Mouse (Mus musculus) megakaryocyte progenitor cell, adult 5-6 weeks (primary cell): ENCODE data around the gene Fndc3a. TPM values are rescaled to one million over a fixed set of nuclear protein-coding genes. Genes with fewer than 3 reads are reported as not detected.
A peak's percentile ranks its signal among the peaks of the same experiment; 100 is the strongest.

Experiments used
- ATAC-seq: replicated peaks from 2 replicates; pipeline ENCODE4 v1.8.0; 2016; ENCODE audit warnings: mild to moderate bottlenecking, moderate TSS enrichment, inconsistent platforms; ENCODE audit not compliant: poor library complexity
- total RNA-seq, 2 experiments: library from RNA; stranded (forward) in 1 of 2; stranded (reverse) in 1 of 2; fragments of 157-497, 149-512 nt in 1 of 2; fragments of 200-1000 nt in 1 of 2; gene quantifications; 2 replicates each; pipeline versions ENCODE4 v1.2.3 to v1.2.4; 2015 to 2017

Fndc3a gene
- total RNA-seq, 2 experiments from 2014 or later, result 36.0 to 52.9 TPM

- ATAC-seq, result peak; percentile 54; the same call in 1 of the 2 replicates
Observed at GRCm38 (mm10) chr14:72563941-72564340, 145.9 kb downstream of the Fndc3a start.

GRCm38 (mm10) chr14:72558795-72559194 is 151.0 kb downstream of the Fndc3a start:
- no peak for ATAC-seq

GRCm38 (mm10) chr14:72555846-72556245 is 154.0 kb downstream of the Fndc3a start:
- 0 out of 2 replicates have a peak, but pooled peaks have one; percentile 37 for ATAC-seq

GRCm38 (mm10) chr14:72536392-72537017 is 173.3 kb downstream of the Fndc3a start:
- no peak for ATAC-seq

- no peak for ATAC-seq
Observed at GRCm38 (mm10) chr14:72533862-72534261, 175.9 kb downstream of the Fndc3a start.

- peak; percentile 56 for ATAC-seq
Observed at GRCm38 (mm10) chr14:72532028-72532917, 177.5 kb downstream of the Fndc3a start.

- ATAC-seq, result no peak
Observed at GRCm38 (mm10) chr14:72527126-72527525, 182.7 kb downstream of the Fndc3a start.

- no peak for ATAC-seq
Observed at GRCm38 (mm10) chr14:72519561-72519960, 190.2 kb downstream of the Fndc3a start.

GRCm38 (mm10) chr14:72518786-72519185 is 191.0 kb downstream of the Fndc3a start:
- ATAC-seq, result no peak

- ATAC-seq, result peak; percentile 55; the same call in 1 of the 2 replicates
Observed at GRCm38 (mm10) chr14:72516376-72516775, 193.4 kb downstream of the Fndc3a start.

GRCm38 (mm10) chr14:72506723-72507420 is 202.9 kb downstream of the Fndc3a start:
- no peak for ATAC-seq

- peak; percentile 23; the same call in 1 of the 2 replicates for ATAC-seq
Observed at GRCm38 (mm10) chr14:72506018-72506722, 203.6 kb downstream of the Fndc3a start.

- peak; percentile 46; the same call in 1 of the 2 replicates for ATAC-seq
Observed at GRCm38 (mm10) chr14:72504985-72505384, 204.8 kb downstream of the Fndc3a start.

GRCm38 (mm10) chr14:72503241-72503640 is 206.6 kb downstream of the Fndc3a start:
- ATAC-seq, result no peak

- no peak for ATAC-seq
Observed at GRCm38 (mm10) chr14:72493775-72494174, 216.0 kb downstream of the Fndc3a start.

- no peak for ATAC-seq
Observed at GRCm38 (mm10) chr14:72491738-72492137, 218.1 kb downstream of the Fndc3a start, which contains the start of gene Gm9195. Gene Gm9195, minus strand, starts transcription at chr14:72491838.

GRCm38 (mm10) chr14:72490367-72490766 is 219.4 kb downstream of the Fndc3a start:
- ATAC-seq, result no peak
